Mouse (Mus musculus): ENCODE results near the gene Dars2. TPM values are rescaled to one million over a fixed set of nuclear protein-coding genes. Genes with fewer than 3 reads are reported as not detected.

Dars2 gene
- total RNA-seq (2012; rRNA removed), result 53.1 and 66.2 TPM in 2 replicates
- polyA plus RNA-seq (2012; ENCODE audit: insufficient read depth in 1 of 2, insufficient read length in 2 of 2, low read depth in 1 of 2, low replicate concordance in 2 of 2, missing spikeins in 1 of 2), result 10 to 100 TPM in 1 of 2 experiments, not detected in 1; 83.6 TPM

DNA sequence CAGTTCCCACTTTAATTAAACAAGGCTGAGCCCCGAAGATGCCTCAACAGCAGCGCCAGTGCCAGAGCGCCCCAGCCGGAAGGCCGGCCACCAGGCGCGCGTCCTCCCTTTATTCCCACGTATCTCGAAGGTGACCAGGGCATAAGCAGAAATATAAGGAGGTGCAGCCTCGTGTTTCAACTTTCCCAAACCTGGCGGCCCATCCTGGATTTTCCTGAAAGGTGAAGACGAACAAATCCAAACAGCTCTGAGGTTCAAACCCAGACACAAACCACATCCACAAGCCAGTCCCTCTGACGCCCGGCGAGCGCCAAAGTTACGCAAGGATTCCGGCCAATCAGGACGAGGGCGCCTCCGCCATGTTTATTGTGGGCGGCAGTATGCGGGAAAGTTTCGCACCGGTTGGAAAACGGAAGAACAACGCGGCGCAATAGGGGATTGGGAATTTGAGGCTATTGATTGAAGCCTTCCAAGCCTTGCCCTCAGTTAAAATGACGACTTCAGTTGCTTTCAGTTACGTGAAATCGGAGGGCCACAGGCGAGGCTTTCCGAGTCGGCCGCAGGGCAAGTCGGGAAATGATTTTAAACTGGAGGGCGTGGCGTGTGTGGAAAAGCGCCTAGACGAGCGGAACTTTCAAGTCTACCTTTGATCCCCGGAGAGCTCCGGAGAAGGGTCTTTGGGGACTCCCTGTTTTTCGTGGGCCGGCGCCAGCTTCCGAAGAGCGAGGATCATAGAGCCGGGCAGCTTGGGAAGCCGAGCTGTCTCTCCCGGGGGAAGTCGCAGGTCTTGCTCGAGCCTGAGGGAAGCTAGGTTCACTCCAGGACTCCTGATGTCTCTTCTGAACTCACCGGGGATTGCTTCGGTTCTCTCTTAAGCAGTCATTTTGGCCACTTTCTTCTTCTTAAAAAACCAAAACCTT lies at the start of gene Dars2, which contains the start of gene Cenpl:
Gene Dars2 (minus strand): TSS at position 307 of the 920 bp plus-strand sequence.
Gene Cenpl (plus strand): TSS at position 362 of the 920 bp plus-strand sequence.
- peak; percentile 99 for DNase-seq (ENCODE audit: low read depth, low spot score)
- no peaks in the 10 kb centered on the region for H3K9me3 ChIP-seq (replicated peaks; ENCODE audit: insufficient read depth, low read length)
- peak within 1 kb of the TSS; percentile 96 for H3K9ac ChIP-seq (ENCODE audit: control insufficient read depth, low read depth, low read length, poor library complexity, severe bottlenecking)
- peaks cover 0 to 11% of the 10 kb centered on the region in 2 experiments; a peak in 2 of 4 replicates for H3K4me1 ChIP-seq (ENCODE audit: control insufficient read depth in 1 of 2, insufficient read depth in 2 of 2, low read length in 2 of 2)
- no peaks in the 10 kb centered on the region for H3K27me3 ChIP-seq (ENCODE audit: control insufficient read depth in 1 of 2, insufficient read depth in 2 of 2, low read length in 2 of 2)
- peaks cover 0 to 22% of the 10 kb centered on the region in 2 experiments; a peak in 3 of 4 replicates for H3K36me3 ChIP-seq (ENCODE audit: control insufficient read depth in 1 of 2, insufficient read depth in 2 of 2, low read length in 2 of 2)
- peaks cover 41% of the 10 kb centered on the region for H3K79me2 ChIP-seq (ENCODE audit: control insufficient read depth, insufficient read depth, low read length, poor library complexity)
- peak within 1 kb of the TSS; percentile 82 for H3K27ac ChIP-seq (ENCODE audit: control insufficient read depth, low read depth, low read length)
- H3K4me3 ChIP-seq (ENCODE audit: control insufficient read depth in 1 of 2, insufficient read depth in 1 of 2, low read depth in 2 of 2, low read length in 2 of 2), result peak within 1 kb of the TSS; percentile 80 to 98
- TF ChIP-seq ZMIZ1 (IDR thresholded peaks at IDR 0.05; ENCODE audit: low read depth, low read length) (peak; percentile 62; the same call in 1 of the 2 replicates), GABPA (IDR thresholded peaks at IDR 0.05; ENCODE audit: low read depth, low read length) (no peak), MYC (IDR thresholded peaks at IDR 0.05; ENCODE audit: low read depth, low read length) (no peak; the same call in 1 of the 2 replicates), E2F4 (IDR thresholded peaks at IDR 0.05; ENCODE audit: borderline replicate concordance, low read depth, low read length) (peak; percentile 69; the same call in 1 of the 2 replicates), MAX (IDR thresholded peaks at IDR 0.05; ENCODE audit: low read length) (peak; percentile 28; the same call in 1 of the 2 replicates), NRF1 (IDR thresholded peaks at IDR 0.05; ENCODE audit: insufficient read depth, low read depth, low read length, poor library complexity, severe bottlenecking) (peak; percentile 53), GATA1 (IDR thresholded peaks at IDR 0.05; ENCODE audit: low read depth, low read length) (0 out of 2 replicates have a peak, but pooled peaks have one; percentile 4), SMC3 (IDR thresholded peaks at IDR 0.05; ENCODE audit: low read depth, low read length) (no peak), RAD21 (IDR thresholded peaks at IDR 0.05; ENCODE audit: low read depth, low read length) (no peak), JUND (IDR thresholded peaks at IDR 0.05; ENCODE audit: low read depth, low read length) (no peak), CHD2 (IDR thresholded peaks at IDR 0.05; ENCODE audit: low read length) (0 out of 2 replicates have a peak, but pooled peaks have one; percentile 8), TAL1 (IDR thresholded peaks at IDR 0.05; ENCODE audit: low read length) (no peak), RCOR1 (IDR thresholded peaks at IDR 0.05; ENCODE audit: low read depth, low read length) (peak; percentile 26), UBTF (IDR thresholded peaks at IDR 0.05; ENCODE audit: borderline replicate concordance, insufficient read depth, low read depth, low read length) (no peak), EP300 (IDR thresholded peaks at IDR 0.05; ENCODE audit: low read depth in 1 of 2, low read length in 2 of 2) (peak in 1 of 2 experiments; percentile 31; a peak in 1 of 4 replicates), BHLHE40 (IDR thresholded peaks at IDR 0.05; ENCODE audit: borderline replicate concordance, low read depth, low read length) (no peak), MYB (IDR thresholded peaks at IDR 0.05; ENCODE audit: low read depth, low read length) (peak; percentile 95), USF1 (IDR thresholded peaks at IDR 0.05; ENCODE audit: low read depth, low read length) (no peak), USF2 (IDR thresholded peaks at IDR 0.05; ENCODE audit: borderline replicate concordance in 1 of 2, insufficient read depth in 1 of 2, low read depth in 1 of 2, low read length in 2 of 2) (no peak), CTCF (IDR thresholded peaks at IDR 0.05 in 2 of 3, conservative IDR thresholded peaks at IDR 0.05 in 1 of 3; ENCODE audit: control insufficient read depth in 1 of 3, insufficient read depth in 1 of 3, low read depth in 2 of 3, low read length in 3 of 3, poor library complexity in 1 of 3, severe bottlenecking in 1 of 3) (0 out of 6 replicates have a peak, but pooled peaks of 1 of the 3 experiments have one; percentile 16), NELFE (IDR thresholded peaks at IDR 0.05; ENCODE audit: low read depth, low read length) (peak; percentile 63), SIN3A (IDR thresholded peaks at IDR 0.05; ENCODE audit: low read length) (peak; percentile 97; the same call in 1 of the 2 replicates), ETS1 (IDR thresholded peaks at IDR 0.05; ENCODE audit: low read depth, low read length) (0 out of 2 replicates have a peak, but pooled peaks have one; percentile 6), MAZ (IDR thresholded peaks at IDR 0.05; ENCODE audit: low read depth, low read length) (no peak), ZKSCAN1 (IDR thresholded peaks at IDR 0.05; ENCODE audit: low read depth, low read length) (no peak), MXI1 (IDR thresholded peaks at IDR 0.05; ENCODE audit: low read depth, low read length) (peak; percentile 88; the same call in 1 of the 2 replicates), POLR2AphosphoS2 (IDR thresholded peaks at IDR 0.05; ENCODE audit: low read length) (peak; percentile 84; the same call in 1 of the 2 replicates), ZC3H11A (IDR thresholded peaks at IDR 0.05; ENCODE audit: low read depth, low read length) (no peak), MEF2A (IDR thresholded peaks at IDR 0.05; ENCODE audit: extremely low read depth, insufficient replicate concordance, low read depth, low read length, poor library complexity, severe bottlenecking) (no peak), CHD1 (IDR thresholded peaks at IDR 0.05; ENCODE audit: low read depth, low read length) (no peak), KAT2A (conservative IDR thresholded peaks at IDR 0.05; ENCODE audit: low read depth, low read length) (peak; percentile 92), HCFC1 (IDR thresholded peaks at IDR 0.05; ENCODE audit: low read depth, low read length) (peak; percentile 94), POLR2A (IDR thresholded peaks at IDR 0.05; ENCODE audit: control insufficient read depth in 1 of 2, insufficient read depth in 1 of 2, low read depth in 1 of 2, low read length in 2 of 2, poor library complexity in 1 of 2) (peak; percentile 44 to 86; a peak in 3 of 4 replicates)
